Mouse (Mus musculus) bone marrow macrophage, adult 2 months (primary cell): ENCODE measurements around the gene Mmp21.

Experiments
- CTCF ChIP-seq: IDR thresholded peaks from 2 replicates; pipeline ENCODE4 v1.5.1; 2012; ENCODE audit warnings: low read depth, mild to moderate bottlenecking, low read length, moderate library complexity
- POLR2A ChIP-seq: IDR thresholded peaks from 2 replicates; pipeline ENCODE4 v1.6.1; 2012; ENCODE audit warnings: mild to moderate bottlenecking, low read depth, low read length, borderline replicate concordance

DNA sequence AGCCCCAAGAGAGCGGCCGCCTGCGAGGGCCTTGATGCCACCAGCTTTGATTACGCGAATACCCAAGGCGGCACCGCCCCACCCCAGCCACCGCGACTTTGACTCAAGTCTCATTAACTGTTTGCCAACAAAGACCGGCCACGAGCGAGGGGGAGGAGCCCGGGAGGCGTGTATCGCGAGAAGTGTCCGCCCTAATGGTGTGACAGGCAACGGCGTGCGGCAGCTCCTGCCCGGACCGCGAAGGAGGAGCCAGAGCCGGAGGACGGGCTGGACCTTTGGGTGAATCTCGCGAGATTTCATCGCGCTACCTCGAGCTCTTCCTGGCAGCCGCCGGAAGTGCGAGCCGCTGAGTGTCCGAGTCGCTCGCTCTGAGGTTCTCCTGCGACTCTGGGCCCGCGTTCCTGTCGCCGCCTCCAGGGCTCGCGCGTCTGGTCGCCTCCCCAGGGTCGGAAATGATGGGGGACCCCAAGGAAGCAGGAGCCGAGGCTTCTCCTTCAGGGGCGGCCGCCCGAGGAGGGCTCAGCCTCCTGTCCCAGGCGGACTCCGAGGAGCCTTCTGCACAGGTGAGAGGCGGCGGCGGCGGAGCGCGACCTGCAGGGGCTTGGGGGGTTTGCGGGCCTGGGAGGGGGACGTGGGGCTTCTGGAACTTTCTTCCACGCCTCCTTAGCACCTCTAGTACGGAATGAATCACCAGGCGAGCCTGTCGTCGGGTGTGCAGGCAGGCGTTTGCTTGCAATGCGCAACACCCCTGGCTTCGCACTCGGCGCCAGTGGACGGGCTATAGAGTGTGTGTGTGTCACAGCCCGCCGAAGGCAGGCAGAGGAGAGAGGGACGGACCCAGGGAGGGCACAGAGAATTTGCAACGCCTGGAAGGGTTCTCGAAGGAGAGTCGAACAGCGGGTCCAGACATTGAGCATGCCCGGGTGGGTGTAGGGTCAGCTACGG is 42.2 kb downstream of the Mmp21 start, which contains the start of gene Edrf1:
- TF ChIP-seq CTCF = no peak
- 0 out of 2 replicates have a peak, but pooled peaks have one; percentile 62 for TF ChIP-seq POLR2A
